Mouse (Mus musculus): ENCODE measurements at regions not wholly inside any gene's neighbourhood (a gene's known extent, or its start where the extent isn't known, plus 50 kb on each side); places are given as distances from the start of the nearest gene placed in this dataset.
A peak's percentile ranks its signal among the peaks of the same experiment; 100 is the strongest.

- peak overlapping the region; percentile 29; the same call in 1 of the 2 replicates for H3K27ac ChIP-seq (ENCODE audit: insufficient read depth, low read depth, low read length)
- no peak for TF ChIP-seq CTCF (IDR thresholded peaks at IDR 0.05; ENCODE audit: insufficient read depth, low read depth, low read length)
- no peak for TF ChIP-seq POLR2A (IDR thresholded peaks at IDR 0.05; ENCODE audit: insufficient read depth, low read depth, low read length)
- no peak overlapping the region for H3K4me3 ChIP-seq (ENCODE audit: insufficient read depth, low read depth, low read length)
- WGBS, result 39% methylated on average over 9 of the region's 9 CpGs
- H3K4me1 ChIP-seq (ENCODE audit: control insufficient read depth, insufficient read depth, low read length), result no peaks in the 10 kb centered on the region
Measured at GRCm38 (mm10) chr10:56839006-56839495, 461.9 kb downstream of the Gja1 start.

GRCm38 (mm10) chr10:56839545-56839944 lies 462.4 kb downstream of the Gja1 start:
- Histone ChIP-seq H3K27ac (ENCODE audit: insufficient read depth, low read depth, low read length) (peak overlapping the region; percentile 31; the same call in 1 of the 2 replicates), H3K4me3 (ENCODE audit: insufficient read depth, low read depth, low read length) (no peak overlapping the region), H3K4me1 (ENCODE audit: control insufficient read depth, insufficient read depth, low read length) (no peaks in the 10 kb centered on the region)
- TF ChIP-seq CTCF (IDR thresholded peaks at IDR 0.05; ENCODE audit: insufficient read depth, low read depth, low read length) (no peak), POLR2A (IDR thresholded peaks at IDR 0.05; ENCODE audit: insufficient read depth, low read depth, low read length) (no peak)
- WGBS, result 38% methylated on average over 2 of the region's 2 CpGs

GRCm38 (mm10) chr10:56840732-56841131 lies 463.6 kb downstream of the Gja1 start:
- TF ChIP-seq CTCF (IDR thresholded peaks at IDR 0.05; ENCODE audit: insufficient read depth, low read depth, low read length), result no peak
- no peak overlapping the region for H3K27ac ChIP-seq (ENCODE audit: insufficient read depth, low read depth, low read length)
- no peak overlapping the region for H3K4me3 ChIP-seq (ENCODE audit: insufficient read depth, low read depth, low read length)
- no peaks in the 10 kb centered on the region for H3K4me1 ChIP-seq (ENCODE audit: control insufficient read depth, insufficient read depth, low read length)
- WGBS, result 73% methylated on average over 5 of the region's 5 CpGs

DNA sequence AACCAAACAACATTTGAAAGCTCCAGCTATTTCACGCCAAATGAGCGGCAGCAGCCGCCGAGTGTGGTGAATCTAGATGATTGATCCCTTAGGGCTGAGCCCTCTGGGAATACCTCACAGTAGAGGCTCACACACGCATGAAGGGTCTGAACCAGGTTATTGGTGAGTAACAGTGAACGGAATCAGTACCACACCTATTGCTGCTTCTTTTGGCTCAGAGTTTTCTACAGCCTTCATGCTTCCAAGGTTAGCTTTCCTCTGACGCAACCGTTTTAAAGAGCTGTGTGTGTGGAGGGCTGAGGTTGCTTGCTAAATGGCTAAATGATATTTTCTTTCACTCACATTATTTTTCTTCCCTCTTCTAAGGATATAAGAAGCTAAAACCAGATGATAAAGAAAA lies 464.4 kb downstream of the Gja1 start:
- 84% methylated on average over 8 of the region's 8 CpGs for WGBS

DNA sequence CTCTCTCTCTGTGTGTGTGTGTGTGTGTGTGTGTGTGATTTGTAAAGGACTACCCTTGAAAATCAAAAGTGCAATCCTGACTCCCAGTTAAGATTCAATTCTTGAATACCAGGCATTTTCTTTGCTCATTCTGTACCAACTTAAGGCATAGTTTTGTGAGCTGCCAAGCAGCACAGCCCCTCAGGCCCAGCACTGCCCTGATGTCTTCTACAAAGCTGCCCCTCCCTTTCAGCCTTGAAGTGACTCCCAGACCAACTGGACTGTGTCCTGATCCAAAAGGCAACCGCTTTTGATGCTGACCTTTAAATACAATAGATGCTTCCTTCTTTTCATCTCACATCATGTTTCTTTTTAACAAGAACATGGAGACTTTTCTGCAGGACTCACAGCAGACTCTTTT lies 464.8 kb downstream of the Gja1 start:
- 43% methylated on average over 1 of the region's 1 CpGs for WGBS
- H3K27ac ChIP-seq (ENCODE audit: insufficient read depth, low read depth, low read length), result no peak overlapping the region
- TF ChIP-seq CTCF (IDR thresholded peaks at IDR 0.05; ENCODE audit: insufficient read depth, low read depth, low read length), result no peak
- no peak for TF ChIP-seq POLR2A (IDR thresholded peaks at IDR 0.05; ENCODE audit: insufficient read depth, low read depth, low read length)
- no peak overlapping the region for H3K4me3 ChIP-seq (ENCODE audit: insufficient read depth, low read depth, low read length)
- no peaks in the 10 kb centered on the region for H3K4me1 ChIP-seq (ENCODE audit: control insufficient read depth, insufficient read depth, low read length)

More for the DNA sequence above, 464.4 kb downstream of the Gja1 start:
- TF ChIP-seq POLR2A (IDR thresholded peaks at IDR 0.05; ENCODE audit: insufficient read depth, low read depth, low read length) (no peak), CTCF (IDR thresholded peaks at IDR 0.05; ENCODE audit: insufficient read depth, low read depth, low read length) (no peak)
- Histone ChIP-seq H3K27ac (ENCODE audit: insufficient read depth, low read depth, low read length) (no peak overlapping the region), H3K4me1 (ENCODE audit: control insufficient read depth, insufficient read depth, low read length) (no peaks in the 10 kb centered on the region), H3K4me3 (ENCODE audit: insufficient read depth, low read depth, low read length) (no peak overlapping the region)

- no peak overlapping the region for H3K27ac ChIP-seq (ENCODE audit: insufficient read depth, low read depth, low read length)
- no peaks in the 10 kb centered on the region for H3K4me1 ChIP-seq (ENCODE audit: control insufficient read depth, insufficient read depth, low read length)
- 84% methylated on average over 2 of the region's 2 CpGs for WGBS
- no peak for TF ChIP-seq POLR2A (IDR thresholded peaks at IDR 0.05; ENCODE audit: insufficient read depth, low read depth, low read length)
- TF ChIP-seq CTCF (IDR thresholded peaks at IDR 0.05; ENCODE audit: insufficient read depth, low read depth, low read length), result no peak
- no peak overlapping the region for H3K4me3 ChIP-seq (ENCODE audit: insufficient read depth, low read depth, low read length)
Measured at GRCm38 (mm10) chr10:56852484-56852883, 475.4 kb downstream of the Gja1 start.

- H3K4me1 ChIP-seq (ENCODE audit: control insufficient read depth, insufficient read depth, low read length), result no peaks in the 10 kb centered on the region
Measured at GRCm38 (mm10) chr10:56856186-56856585, 479.1 kb downstream of the Gja1 start.

DNA sequence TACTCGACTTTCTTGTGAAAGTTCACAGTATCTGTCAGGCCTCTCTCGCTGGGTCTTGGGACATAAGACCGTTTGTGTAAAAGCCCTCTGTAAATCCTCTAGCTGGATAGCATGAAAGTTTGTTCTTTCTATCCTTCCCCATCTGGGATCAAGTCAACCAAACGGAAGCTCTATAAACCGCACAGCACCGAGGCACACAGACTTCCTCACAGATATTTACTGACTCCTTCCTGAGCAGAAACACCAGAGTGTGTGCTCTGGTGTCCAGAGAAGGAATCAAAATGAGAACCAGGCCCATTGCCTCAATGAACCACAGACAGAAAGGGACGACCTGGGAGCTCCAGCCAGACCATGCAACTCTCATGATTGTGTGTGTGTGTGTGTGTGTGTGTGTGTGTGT lies 502.6 kb downstream of the Gja1 start:
- Histone ChIP-seq H3K4me1 (ENCODE audit: control insufficient read depth, insufficient read depth, low read length) (no peaks in the 10 kb centered on the region), H3K27ac (ENCODE audit: insufficient read depth, low read depth, low read length) (no peak overlapping the region), H3K4me3 (ENCODE audit: insufficient read depth, low read depth, low read length) (no peak overlapping the region)
- WGBS, result 88% methylated on average over 7 of the region's 7 CpGs
- TF ChIP-seq POLR2A (IDR thresholded peaks at IDR 0.05; ENCODE audit: insufficient read depth, low read depth, low read length) (no peak), CTCF (IDR thresholded peaks at IDR 0.05; ENCODE audit: insufficient read depth, low read depth, low read length) (no peak)

More at GRCm38 (mm10) chr10:56856186-56856585, 479.1 kb downstream of the Gja1 start:
- H3K4me3 ChIP-seq (ENCODE audit: insufficient read depth, low read depth, low read length), result no peak overlapping the region
- 96% methylated on average over 6 of the region's 6 CpGs for WGBS
- TF ChIP-seq POLR2A (IDR thresholded peaks at IDR 0.05; ENCODE audit: insufficient read depth, low read depth, low read length) (no peak), CTCF (IDR thresholded peaks at IDR 0.05; ENCODE audit: insufficient read depth, low read depth, low read length) (no peak)
- H3K27ac ChIP-seq (ENCODE audit: insufficient read depth, low read depth, low read length), result no peak overlapping the region

GRCm38 (mm10) chr10:56880154-56880591 lies 503.0 kb downstream of the Gja1 start:
- H3K27ac ChIP-seq (ENCODE audit: insufficient read depth, low read depth, low read length), result no peak overlapping the region
- WGBS, result 79% methylated on average over 12 of the region's 12 CpGs
- H3K4me3 ChIP-seq (ENCODE audit: insufficient read depth, low read depth, low read length), result no peak overlapping the region
- H3K4me1 ChIP-seq (ENCODE audit: control insufficient read depth, insufficient read depth, low read length), result no peaks in the 10 kb centered on the region
- TF ChIP-seq CTCF (IDR thresholded peaks at IDR 0.05; ENCODE audit: insufficient read depth, low read depth, low read length), result no peak
- TF ChIP-seq POLR2A (IDR thresholded peaks at IDR 0.05; ENCODE audit: insufficient read depth, low read depth, low read length), result no peak

Measured in olfactory bulb, adult 2 months (tissue).